Mouse (Mus musculus): ENCODE data around the gene Ctf2. TPM values are rescaled to one million over a fixed set of nuclear protein-coding genes. Genes with fewer than 3 reads are reported as not detected.
A peak's percentile ranks its signal among the peaks of the same experiment; 100 is the strongest.

Ctf2 gene
- total and polyA plus RNA-seq, 3 experiments = 0.39 to 1.0 TPM; not detected in 1

GRCm38 (mm10) chr7:127768997-127769593 is 37.1 kb upstream of the Ctf2 start (continued):
- no peak for TF ChIP-seq POLR2AphosphoS2 (IDR thresholded peaks at IDR 0.05; ENCODE audit: low read length)
- TF ChIP-seq CHD1 (IDR thresholded peaks at IDR 0.05; ENCODE audit: low read depth, low read length) = peak; percentile 11; the same call in 1 of the 2 replicates
- TF ChIP-seq USF1 (IDR thresholded peaks at IDR 0.05; ENCODE audit: low read depth, low read length) = no peak
- no peak for TF ChIP-seq E2F4 (IDR thresholded peaks at IDR 0.05; ENCODE audit: borderline replicate concordance, low read depth, low read length)
- TF ChIP-seq SMC3 (IDR thresholded peaks at IDR 0.05; ENCODE audit: low read depth, low read length) = no peak
- no peak for TF ChIP-seq UBTF (IDR thresholded peaks at IDR 0.05; ENCODE audit: borderline replicate concordance, insufficient read depth, low read depth, low read length)
- TF ChIP-seq POLR2A (IDR thresholded peaks at IDR 0.05; ENCODE audit: control insufficient read depth in 1 of 2, insufficient read depth in 1 of 2, low read depth in 1 of 2, low read length in 2 of 2, poor library complexity in 1 of 2) = no peak
- TF ChIP-seq TBP (IDR thresholded peaks at IDR 0.05; ENCODE audit: low read depth, low read length) = no peak
- TF ChIP-seq HCFC1 (IDR thresholded peaks at IDR 0.05; ENCODE audit: low read depth, low read length) = peak; percentile 61; the same call in 1 of the 2 replicates
- TF ChIP-seq ELF1 (IDR thresholded peaks at IDR 0.05; ENCODE audit: low read depth, low read length) = peak; percentile 79

DNA sequence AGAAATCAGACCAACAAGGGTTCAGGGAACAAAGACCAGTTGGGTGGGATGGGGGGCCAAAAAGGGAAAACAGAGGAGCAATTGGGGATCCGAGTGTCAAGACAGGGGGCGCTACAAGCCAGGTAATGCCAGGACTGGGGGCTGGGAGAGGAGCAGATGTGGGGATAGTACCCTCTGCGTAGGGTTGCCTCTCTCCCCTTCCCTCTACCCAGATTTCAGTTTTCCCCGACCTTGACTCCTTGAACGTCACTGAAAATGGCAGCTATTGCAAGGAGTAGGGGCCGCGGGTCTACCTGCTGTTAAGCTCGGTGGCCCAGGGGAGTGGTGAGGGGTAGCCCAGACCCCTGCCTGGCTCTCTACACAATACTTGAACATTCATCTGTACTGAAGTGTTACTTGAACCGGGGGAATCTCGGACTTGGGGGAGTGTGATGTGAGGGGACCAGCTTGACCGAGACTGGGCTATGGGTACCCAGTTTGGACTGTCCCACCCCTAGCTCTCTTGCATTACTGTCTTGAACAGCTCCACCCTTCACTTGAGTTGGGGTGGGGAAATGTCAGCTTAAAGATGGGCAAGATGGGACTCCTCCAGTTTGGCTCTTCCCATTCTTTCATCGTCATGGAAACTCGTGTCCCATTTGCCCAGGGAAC is 36.5 kb upstream of the Ctf2 start:
- Histone ChIP-seq H3K9ac (ENCODE audit: control insufficient read depth, low read depth, low read length, poor library complexity, severe bottlenecking) (peak overlapping the region; percentile 78), H3K4me1 (ENCODE audit: control insufficient read depth in 1 of 2, insufficient read depth in 2 of 2, low read length in 2 of 2) (peaks cover 6 to 36% of the 10 kb centered on the region in 2 experiments), H3K27ac (ENCODE audit: control insufficient read depth, low read depth, low read length) (peak overlapping the region; percentile 38), H3K4me3 (ENCODE audit: control insufficient read depth in 1 of 2, insufficient read depth in 1 of 2, low read depth in 2 of 2, low read length in 2 of 2) (peak overlapping the region; percentile 9 to 64), H3K79me2 (ENCODE audit: control insufficient read depth, insufficient read depth, low read length, poor library complexity) (peaks cover 24% of the 10 kb centered on the region), H3K27me3 (ENCODE audit: control insufficient read depth in 1 of 2, insufficient read depth in 2 of 2, low read length in 2 of 2) (no peaks in the 10 kb centered on the region), H3K9me3 (replicated peaks; ENCODE audit: insufficient read depth, low read length) (no peaks in the 10 kb centered on the region), H3K36me3 (ENCODE audit: control insufficient read depth in 1 of 2, insufficient read depth in 2 of 2, low read length in 2 of 2) (peaks cover 0 to 32% of the 10 kb centered on the region in 2 experiments; a peak in 2 of 4 replicates)
- TF ChIP-seq USF2 (IDR thresholded peaks at IDR 0.05; ENCODE audit: borderline replicate concordance in 1 of 2, insufficient read depth in 1 of 2, low read depth in 1 of 2, low read length in 2 of 2) = no peak
- TF ChIP-seq RCOR1 (IDR thresholded peaks at IDR 0.05; ENCODE audit: low read depth, low read length) = no peak
- TF ChIP-seq MXI1 (IDR thresholded peaks at IDR 0.05; ENCODE audit: low read depth, low read length) = 0 out of 2 replicates have a peak, but pooled peaks have one; percentile 57
- TF ChIP-seq MYB (IDR thresholded peaks at IDR 0.05; ENCODE audit: low read depth, low read length) = no peak
- peak; percentile 39 for TF ChIP-seq RAD21 (IDR thresholded peaks at IDR 0.05; ENCODE audit: low read depth, low read length)
- no peak for TF ChIP-seq EP300 (IDR thresholded peaks at IDR 0.05; ENCODE audit: low read depth in 1 of 2, low read length in 2 of 2)
- peak; percentile 42 for TF ChIP-seq ZC3H11A (IDR thresholded peaks at IDR 0.05; ENCODE audit: low read depth, low read length)
- TF ChIP-seq SMC3 (IDR thresholded peaks at IDR 0.05; ENCODE audit: low read depth, low read length) = peak; percentile 23
- TF ChIP-seq TBP (IDR thresholded peaks at IDR 0.05; ENCODE audit: low read depth, low read length) = 0 out of 2 replicates have a peak, but pooled peaks have one; percentile 21
- no peak for TF ChIP-seq ZMIZ1 (IDR thresholded peaks at IDR 0.05; ENCODE audit: low read depth, low read length)
- TF ChIP-seq CTCF (IDR thresholded peaks at IDR 0.05 in 2 of 3, conservative IDR thresholded peaks at IDR 0.05 in 1 of 3; ENCODE audit: control insufficient read depth in 1 of 3, insufficient read depth in 1 of 3, low read depth in 2 of 3, low read length in 3 of 3, poor library complexity in 1 of 3, severe bottlenecking in 1 of 3) = peak; percentile 21 to 61 (median 59); a peak in 5 of 6 replicates
- DNase-seq (ENCODE audit: low read depth, low spot score) = no peak
